Comparison of ENCODE assay signal across 12 mouse cellular contexts in genomic region chr14:31644931-31645547, GRCm38 (mm10). TPM values are rescaled to one million over a fixed set of nuclear protein-coding genes. Genes with fewer than 3 reads are reported as not detected.
A peak's percentile ranks its signal among the peaks of the same experiment; 100 is the strongest.
DNase-seq lines count a peak whose midpoint lies in the region; TF ChIP-seq lines count a peak whose summit lies in the region.
"Had no signal": no experiment of that assay in that cellular context is flagged by ENCODE, and none has a peak within 500 bp of the region (broad histone marks: within the 10 kb centered on the region; RNA-seq: fewer than 3 reads in every experiment).

No protein-coding gene starts in this region.

- WGBS in thymus, adult 2 months = 82% methylated on average over 3 of the region's 3 CpGs

- H3K4me3 ChIP-seq in thymus, adult 2 months (ENCODE audit: control insufficient read depth, insufficient read depth, low read length) = no peak overlapping the region
- H3K4me3 ChIP-seq: embryonic facial prominence, embryonic 12.5 days; kidney, embryonic 15.5 days had no signal

- TF ChIP-seq CTCF in thymus, adult 2 months (IDR thresholded peaks at IDR 0.05; ENCODE audit: borderline replicate concordance, control insufficient read depth, extremely low read depth, insufficient read depth, low read length, poor library complexity) = no peak

- no peaks in the 10 kb centered on the region for H3K27me3 ChIP-seq in thymus, adult 2 months (ENCODE audit: control insufficient read depth, insufficient read depth, low read length)
- H3K27me3 ChIP-seq: embryonic facial prominence, embryonic 12.5 days; kidney, embryonic 15.5 days had no signal

- H3K27ac ChIP-seq in thymus, adult 2 months (ENCODE audit: control insufficient read depth, insufficient read depth, low read length) = no peak overlapping the region
- H3K27ac ChIP-seq: embryonic facial prominence, embryonic 12.5 days; kidney, embryonic 15.5 days had no signal

- H3K4me1 ChIP-seq in thymus, adult 2 months (replicated peaks; ENCODE audit: control insufficient read depth, insufficient read depth, low read length) = peaks cover 4% of the 10 kb centered on the region

- no peak for TF ChIP-seq POLR2A in thymus, adult 2 months (IDR thresholded peaks at IDR 0.05; ENCODE audit: control insufficient read depth, extremely low read depth, insufficient read depth, low read length, poor library complexity)

- DNase-seq in heart, adult 11 months = peak; percentile 82
- DNase-seq in heart, adult 8-10 months (ENCODE audit: low spot score) = no peak
- peak; percentile 30 for DNase-seq in thymus, adult 2 months
- no peak for DNase-seq in thymus, postnatal 10 days (ENCODE audit: low spot score in 2 of 2)
- DNase-seq in brain, adult 2 months (ENCODE audit: low read depth, low spot score) = peak; percentile 21
- peak; percentile 45 for DNase-seq in yolk sac, embryonic 10.5 days (ENCODE audit: low spot score)
- DNase-seq in gastrocnemius, adult 18-20 months (ENCODE audit: low spot score) = no peak
- no peak for DNase-seq in cerebellum, postnatal 10 days
- DNase-seq: midbrain, embryonic 14.5 days had no signal

- H3K36me3 ChIP-seq in thymus, adult 2 months (ENCODE audit: control insufficient read depth, insufficient read depth, low read length) = no peaks in the 10 kb centered on the region
- H3K36me3 ChIP-seq: embryonic facial prominence, embryonic 12.5 days; kidney, embryonic 15.5 days had no signal

RNA-seq across cellular contexts. Expression of gene Hacl1, which starts 4.0 kb away (rescaled TPM):
- 10 to 100 TPM; 12.2 to 14.6 (median 14.0) TPM for total RNA-seq in heart, adult 8-10 months (2022)
- polyA plus RNA-seq in thymus, adult 2 months (2012; rRNA removed) = 12.1 and 15.3 TPM in 2 replicates
- total RNA-seq in gastrocnemius, adult 18-20 months (2021) = 10 to 100 TPM; 10.3 to 11.3 TPM

RNA-seq across cellular contexts. Expression of gene Btd, which starts 4.2 kb away (rescaled TPM):
- total RNA-seq in heart, adult 8-10 months (2022) = 10 to 100 TPM in 3 of 4 experiments, 1 to 10 TPM in 1; 9.4 to 10.5 (median 10.4) TPM
- polyA plus RNA-seq in thymus, adult 2 months (2012; rRNA removed) = 34.0 and 42.9 TPM in 2 replicates
- 1 to 10 TPM; 3.7 to 4.6 TPM for total RNA-seq in gastrocnemius, adult 18-20 months (2021)

RNA-seq across cellular contexts. Expression of gene Gm49387, which starts 4.4 kb away (rescaled TPM):
- 1 to 10 TPM in 1 of 4 experiments, under 1 TPM in 2, not detected in 1; 0.46 to 1.1 (median 0.75) TPM for total RNA-seq in heart, adult 8-10 months (2022)
- polyA plus RNA-seq in thymus, adult 2 months (2012; rRNA removed) = not detected in 2 replicates
- total RNA-seq in gastrocnemius, adult 18-20 months (2021) = not detected
- total RNA-seq: gastrocnemius, postnatal 4 days had no signal
- polyA plus RNA-seq: midbrain, embryonic 14.5 days had no signal

RNA-seq across cellular contexts. Expression of gene Colq, which starts 53.9 kb away (rescaled TPM):
- 10 to 100 TPM in 2 of 4 experiments, 1 to 10 TPM in 2; 6.1 to 16.6 (median 11.6) TPM for total RNA-seq in heart, adult 8-10 months (2022)
- polyA plus RNA-seq in thymus, adult 2 months (2012; rRNA removed) = 151 and 166 TPM in 2 replicates
- total RNA-seq in gastrocnemius, adult 18-20 months (2021) = 1 to 10 TPM; 6.4 to 7.2 TPM
- polyA plus RNA-seq: midbrain, embryonic 14.5 days had no signal

Comparison
In these comparisons a context has a peak if more than half of its experiments do, and no peak if none do; other contexts are left out.
1. DNase-seq: peak in heart, adult 11 months (single experiment), thymus, adult 2 months (single experiment), brain, adult 2 months (single experiment) and yolk sac, embryonic 10.5 days (single experiment); none in heart, adult 8-10 months (single experiment), thymus, postnatal 10 days (0 of 2), gastrocnemius, adult 18-20 months (single experiment) and cerebellum, postnatal 10 days (0 of 2).